Mouse (Mus musculus) kidney, adult 2 months (tissue): ENCODE measurements around the gene Susd4.

Source experiments
- CTCF ChIP-seq: fragments of 200-500 bp; conservative IDR thresholded peaks from 2 replicates; pipeline ENCODE4 v1.5.1; 2011; ENCODE audit warnings: low read depth, mild to moderate bottlenecking, control low read depth, low read length, moderate library complexity, mixed read lengths; ENCODE audit not compliant: insufficient read depth, insufficient read length
- POLR2A ChIP-seq: fragments of 200-500 bp; IDR thresholded peaks from one replicate; pipeline ENCODE4 v1.6.1; 2011; ENCODE audit warnings: low read depth, low read length, control low read depth

- TF ChIP-seq CTCF (no peak), POLR2A (no peak)
Observed at GRCm38 (mm10) chr1:182839332-182839929, 75.8 kb downstream of the Susd4 start.
